In the genomic region with DNA sequence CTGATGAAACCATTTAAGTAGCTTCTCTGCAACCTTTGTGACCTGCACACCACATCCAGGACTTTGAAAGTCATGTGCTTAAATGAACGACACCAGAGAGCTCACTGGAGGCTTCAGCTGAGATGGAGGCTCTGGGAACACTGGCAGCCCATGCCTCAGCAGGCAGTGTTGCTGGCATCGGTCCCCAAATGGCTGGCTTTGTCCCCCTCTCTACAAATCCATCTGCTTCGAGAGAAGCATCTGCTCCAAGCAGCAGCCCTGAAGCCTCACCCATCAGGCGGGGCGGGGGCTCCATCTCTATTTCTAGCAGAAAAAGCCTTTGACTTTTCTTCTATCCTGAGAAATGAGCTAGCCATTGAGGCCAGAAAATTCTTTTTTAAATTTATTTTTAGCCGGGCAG, we compare ENCODE assay signal across 8 mouse cellular contexts.
DNase-seq lines count a peak whose midpoint lies in the region; ATAC-seq and TF ChIP-seq lines count a peak whose summit lies in the region.
"Had no signal": no experiment of that assay in that cellular context is flagged by ENCODE, and none has a peak within 500 bp of the region (broad histone marks: within the 10 kb centered on the region; RNA-seq: fewer than 3 reads in every experiment).

No protein-coding gene starts in this region.

- TF ChIP-seq EP300 in lung, postnatal 0 days (IDR thresholded peaks at IDR 0.05) = no peak

- no peak overlapping the region for H3K4me3 ChIP-seq in lung, embryonic 14.5 days (ENCODE audit: low read depth, low read length)
- H3K4me3 ChIP-seq in lung, adult 2 months (replicated peaks; ENCODE audit: extremely low read depth, low read depth, low read length) = no peak overlapping the region
- H3K4me3 ChIP-seq in lung, postnatal 0 days (ENCODE audit: low read depth, low read length) = no peak overlapping the region

- H3K9me3 ChIP-seq in lung, embryonic 14.5 days (ENCODE audit: low read depth, low read length) = no peaks in the 10 kb centered on the region
- no peaks in the 10 kb centered on the region for H3K9me3 ChIP-seq in lung, postnatal 0 days (ENCODE audit: low read length)

- TF ChIP-seq CTCF in lung, embryonic 14.5 days (IDR thresholded peaks at IDR 0.05; ENCODE audit: low read depth) = no peak
- TF ChIP-seq CTCF in lung, adult 2 months (IDR thresholded peaks at IDR 0.05; ENCODE audit: insufficient read depth, low read length) = no peak
- TF ChIP-seq CTCF in lung, postnatal 0 days (IDR thresholded peaks at IDR 0.05) = no peak

- no peak for TF ChIP-seq POLR2A in lung, adult 2 months (IDR thresholded peaks at IDR 0.05; ENCODE audit: borderline replicate concordance, extremely low read depth, low read depth, low read length)

- H3K36me3 ChIP-seq in lung, embryonic 14.5 days (ENCODE audit: insufficient read depth) = no peaks in the 10 kb centered on the region
- no peaks in the 10 kb centered on the region for H3K36me3 ChIP-seq in lung, postnatal 0 days (ENCODE audit: insufficient read depth, low read length)

- 79% methylated on average over 6 of the region's 6 CpGs for WGBS in lung, embryonic 14.5 days
- 77% methylated on average over 6 of the region's 6 CpGs for WGBS in lung, adult 2 months
- WGBS in lung, postnatal 0 days = 83% methylated on average over 6 of the region's 6 CpGs

- H3K4me2 ChIP-seq in lung, embryonic 14.5 days = 0 out of 2 replicates have a peak overlapping the region, but pooled peaks have one; percentile 7
- H3K4me2 ChIP-seq in lung, postnatal 0 days (replicated peaks; ENCODE audit: low read depth, low read length) = no peak overlapping the region
- H3K4me2 ChIP-seq: liver, embryonic 11.5 days had no signal

- no peak overlapping the region for H3K9ac ChIP-seq in lung, embryonic 14.5 days
- H3K9ac ChIP-seq in lung, postnatal 0 days (replicated peaks; ENCODE audit: low read depth) = no peak overlapping the region

- no peaks in the 10 kb centered on the region; the same call in 1 of the 2 replicates for H3K4me1 ChIP-seq in lung, embryonic 14.5 days (ENCODE audit: insufficient read depth)
- H3K4me1 ChIP-seq in lung, adult 2 months (ENCODE audit: control insufficient read depth, insufficient read depth, low read length) = peaks cover 18% of the 10 kb centered on the region
- H3K4me1 ChIP-seq in lung, postnatal 0 days (ENCODE audit: insufficient read depth, low read depth, low read length) = peaks cover 4% of the 10 kb centered on the region; the same call in 1 of the 2 replicates

- no peak for DNase-seq in lung, embryonic 14.5 days
- DNase-seq in lung, adult 2 months = no peak
- DNase-seq in cerebellum, postnatal 4 days (ENCODE audit: low spot score in 2 of 2) = peak; percentile 42 to 85
- peak; percentile 79 to 88 for DNase-seq in layer of hippocampus, adult 18-20 months (ENCODE audit: low spot score in 2 of 2)
- DNase-seq in right cerebral cortex, postnatal 14 days = peak; percentile 81
- no peak for DNase-seq in lung, postnatal 0 days (ENCODE audit: low spot score)
- no peak for DNase-seq in Muller cell, postnatal 12 days (ENCODE audit: inconsistent ontology term)

- no peaks in the 10 kb centered on the region for H3K27me3 ChIP-seq in lung, embryonic 14.5 days (ENCODE audit: insufficient read depth, low read length)
- H3K27me3 ChIP-seq in lung, postnatal 0 days (replicated peaks; ENCODE audit: insufficient read depth, low read length) = no peaks in the 10 kb centered on the region

- no peak for ATAC-seq in lung, embryonic 14.5 days (ENCODE audit: insufficient read depth)
- ATAC-seq in lung, postnatal 0 days = no peak

- H3K27ac ChIP-seq in lung, embryonic 14.5 days (ENCODE audit: low read depth) = no peak overlapping the region
- H3K27ac ChIP-seq in lung, postnatal 0 days (ENCODE audit: low read length) = no peak overlapping the region

Comparison
In these comparisons a context has a peak if more than half of its experiments do, and no peak if none do; other contexts are left out.
1. DNase-seq: peak in cerebellum, postnatal 4 days (2 of 2), layer of hippocampus, adult 18-20 months (2 of 2) and right cerebral cortex, postnatal 14 days (single experiment); none in lung, embryonic 14.5 days (single experiment), lung, adult 2 months (single experiment), lung, postnatal 0 days (single experiment) and Muller cell, postnatal 12 days (single experiment).